Mouse (Mus musculus) G1E (cell line): ENCODE measurements around the gene Gm5431.
"Not testable (repeated sequence)": the region's sequence is repeated elsewhere in the genome, so short reads cannot be mapped to it uniquely, and the experiment has no call there.

Source experiments
- CTCF ChIP-seq: IDR thresholded peaks from 2 replicates; pipeline ENCODE4 v1.5.1; 2012; ENCODE audit warnings: low read depth, low read length, inconsistent platforms, mixed read lengths
- GATA1 ChIP-seq: IDR thresholded peaks from 2 replicates; pipeline ENCODE4 v1.6.1; 2012; ENCODE audit warnings: borderline replicate concordance, low read length, inconsistent platforms, mixed read lengths
- GATA2 ChIP-seq: IDR thresholded peaks from 2 replicates; pipeline ENCODE4 v1.6.1; 2012; ENCODE audit warnings: low read depth, low read length, inconsistent platforms, borderline replicate concordance
- TAL1 ChIP-seq: conservative IDR thresholded peaks from 2 replicates; pipeline ENCODE4 v1.6.1; 2012; ENCODE audit warnings: low read depth, low read length, inconsistent platforms, mixed read lengths

- TF ChIP-seq CTCF, TAL1, GATA2, GATA1: not testable (repeated sequence)
Measured at GRCm38 (mm10) chr11:48900654-48901566, 1.1 kb downstream of the Gm5431 start.
